Mouse (Mus musculus) left cerebral cortex, adult 8-10 months (tissue): ENCODE data around the gene Arhgap24. TPM values are rescaled to one million over a fixed set of nuclear protein-coding genes. Genes with fewer than 3 reads are reported as not detected.
A peak's percentile ranks its signal among the peaks of the same experiment; 100 is the strongest.
"Not testable (repeated sequence)": the region's sequence is repeated elsewhere in the genome, so short reads cannot be mapped to it uniquely, and the experiment has no call there.

ENCODE experiments used
- DNase-seq, 2 experiments: peaks; one replicate each; pipeline ENCODE4 v3.0.0; 2022; ENCODE audit warnings: low spot score in 2 of 2
- total RNA-seq, 4 experiments: library from RNA; stranded (reverse); gene quantifications; 2 replicates each; pipeline ENCODE4 v1.2.4; 2022

Gene Arhgap24
- total RNA-seq, 4 experiments from 2014 or later = 5.4 to 7.9 (median 6.5) TPM

GRCm38 (mm10) chr5:102872996-102873395 is 391.8 kb downstream of the Arhgap24 start:
- not testable (repeated sequence) for DNase-seq

GRCm38 (mm10) chr5:102874605-102875298 is 393.6 kb downstream of the Arhgap24 start:
- DNase-seq = peak in 1 of 2 experiments; percentile 35

- DNase-seq = no peak
Observed at GRCm38 (mm10) chr5:102875628-102876027, 394.4 kb downstream of the Arhgap24 start.

GRCm38 (mm10) chr5:102888482-102889162 is 407.4 kb downstream of the Arhgap24 start:
- DNase-seq = no peak

GRCm38 (mm10) chr5:102889163-102889488 is 407.9 kb downstream of the Arhgap24 start:
- no peak for DNase-seq

- no peak for DNase-seq
Observed at GRCm38 (mm10) chr5:102892226-102892625, 411.0 kb downstream of the Arhgap24 start.

- DNase-seq = no peak
Observed at GRCm38 (mm10) chr5:102898301-102898700, 417.1 kb downstream of the Arhgap24 start.

GRCm38 (mm10) chr5:102899680-102900215 is 418.6 kb downstream of the Arhgap24 start:
- no peak for DNase-seq

- no peak for DNase-seq
Observed at GRCm38 (mm10) chr5:102901176-102901575, 420.0 kb downstream of the Arhgap24 start.

- no peak for DNase-seq
Observed at GRCm38 (mm10) chr5:102903487-102903886, 422.3 kb downstream of the Arhgap24 start.

- DNase-seq = no peak
Observed at GRCm38 (mm10) chr5:102904066-102904465, 422.9 kb downstream of the Arhgap24 start.

- no peak for DNase-seq
Observed at GRCm38 (mm10) chr5:102905441-102906211, 424.4 kb downstream of the Arhgap24 start.

GRCm38 (mm10) chr5:102920199-102920598 is 439.0 kb downstream of the Arhgap24 start:
- DNase-seq = no peak

- DNase-seq = no peak
Observed at GRCm38 (mm10) chr5:102926786-102927185, 445.6 kb downstream of the Arhgap24 start.

- DNase-seq = no peak
Observed at GRCm38 (mm10) chr5:102930161-102930560, 449.0 kb downstream of the Arhgap24 start.

GRCm38 (mm10) chr5:102943864-102944630 is 462.9 kb downstream of the Arhgap24 start:
- DNase-seq = not testable (repeated sequence)

GRCm38 (mm10) chr5:102946625-102947024 is 465.4 kb downstream of the Arhgap24 start:
- DNase-seq = peak in 1 of 2 experiments; percentile 67

- no peak for DNase-seq
Observed at GRCm38 (mm10) chr5:102947061-102947711, 466.0 kb downstream of the Arhgap24 start.
